Mouse (Mus musculus): Measurements from ENCODE around the gene Mob4. TPM values are rescaled to one million over a fixed set of nuclear protein-coding genes. Genes with fewer than 3 reads are reported as not detected.
A peak's percentile ranks its signal among the peaks of the same experiment; 100 is the strongest.

The Mob4 gene
- polyA plus RNA-seq, 1 experiment from 2014 or later: 121 TPM

- no peak overlapping the region for H3K27ac ChIP-seq (replicated peaks in 1 of 2; ENCODE audit: control insufficient read depth in 1 of 2, insufficient read depth in 1 of 2, low read depth in 2 of 2, low read length in 2 of 2)
- H3K36me3 ChIP-seq (ENCODE audit: control insufficient read depth, insufficient read depth, low read length): peaks cover 6% of the 10 kb centered on the region; the same call in 1 of the 2 replicates
- no peaks in the 10 kb centered on the region for H3K9me3 ChIP-seq (ENCODE audit: control insufficient read depth, low read length)
- WGBS: 53% methylated on average over 4 of the region's 4 CpGs
- H3K4me1 ChIP-seq (ENCODE audit: control insufficient read depth in 2 of 2, insufficient read depth in 2 of 2, low read length in 2 of 2): peaks cover 0 to 15% of the 10 kb centered on the region in 2 experiments; a peak in 2 of 4 replicates
- peak overlapping the region; percentile 99 for H3K9ac ChIP-seq (ENCODE audit: low read length)
- no peak for ATAC-seq (ENCODE audit: insufficient number of reproducible peaks, insufficient read depth, low FRiP score, low read depth)
- peak overlapping the region; percentile 15 to 96; a peak in 3 of 4 replicates for H3K4me3 ChIP-seq (ENCODE audit: control insufficient read depth in 1 of 2, insufficient read depth in 1 of 2, low read depth in 1 of 2, low read length in 2 of 2)
- peak overlapping the region; percentile 78 for H3K4me2 ChIP-seq (ENCODE audit: low read length)
- H3K27me3 ChIP-seq (ENCODE audit: control insufficient read depth, insufficient read depth, low read length): no peaks in the 10 kb centered on the region
Observed at GRCm38 (mm10) chr1:55132308-55132707, 1.3 kb downstream of the Mob4 start.

- H3K36me3 ChIP-seq (ENCODE audit: control insufficient read depth, insufficient read depth, low read length): peaks cover 14% of the 10 kb centered on the region
- peaks cover 0 to 15% of the 10 kb centered on the region in 2 experiments; a peak in 2 of 4 replicates for H3K4me1 ChIP-seq (ENCODE audit: control insufficient read depth in 2 of 2, insufficient read depth in 2 of 2, low read length in 2 of 2)
- H3K4me2 ChIP-seq (ENCODE audit: low read length): peak overlapping the region; percentile 78; the same call in 1 of the 2 replicates
- no peak overlapping the region for H3K4me3 ChIP-seq (ENCODE audit: control insufficient read depth in 1 of 2, insufficient read depth in 1 of 2, low read depth in 1 of 2, low read length in 2 of 2)
- no peak for ATAC-seq (ENCODE audit: insufficient number of reproducible peaks, insufficient read depth, low FRiP score, low read depth)
- no peak overlapping the region for H3K27ac ChIP-seq (replicated peaks in 1 of 2; ENCODE audit: control insufficient read depth in 1 of 2, insufficient read depth in 1 of 2, low read depth in 2 of 2, low read length in 2 of 2)
- H3K27me3 ChIP-seq (ENCODE audit: control insufficient read depth, insufficient read depth, low read length): no peaks in the 10 kb centered on the region
- WGBS: 50% methylated on average over 2 of the region's 2 CpGs
- no peaks in the 10 kb centered on the region for H3K9me3 ChIP-seq (ENCODE audit: control insufficient read depth, low read length)
- no peak overlapping the region for H3K9ac ChIP-seq (ENCODE audit: low read length)
Observed at GRCm38 (mm10) chr1:55133173-55133572, 2.1 kb downstream of the Mob4 start.

- H3K36me3 ChIP-seq (ENCODE audit: control insufficient read depth, insufficient read depth, low read length): peaks cover 15% of the 10 kb centered on the region
- H3K9ac ChIP-seq (ENCODE audit: low read length): no peak overlapping the region
- no peak overlapping the region for H3K4me3 ChIP-seq (ENCODE audit: control insufficient read depth in 1 of 2, insufficient read depth in 1 of 2, low read depth in 1 of 2, low read length in 2 of 2)
- H3K27ac ChIP-seq (replicated peaks in 1 of 2; ENCODE audit: control insufficient read depth in 1 of 2, insufficient read depth in 1 of 2, low read depth in 2 of 2, low read length in 2 of 2): no peak overlapping the region
- H3K4me1 ChIP-seq (ENCODE audit: control insufficient read depth in 2 of 2, insufficient read depth in 2 of 2, low read length in 2 of 2): peaks cover 0 to 15% of the 10 kb centered on the region in 2 experiments; a peak in 2 of 4 replicates
- H3K27me3 ChIP-seq (ENCODE audit: control insufficient read depth, insufficient read depth, low read length): no peaks in the 10 kb centered on the region
- H3K9me3 ChIP-seq (ENCODE audit: control insufficient read depth, low read length): no peaks in the 10 kb centered on the region
- H3K4me2 ChIP-seq (ENCODE audit: low read length): no peak overlapping the region
- WGBS: 92% methylated on average over 3 of the region's 3 CpGs
- ATAC-seq (ENCODE audit: insufficient number of reproducible peaks, insufficient read depth, low FRiP score, low read depth): no peak
Observed at GRCm38 (mm10) chr1:55134301-55134700, 3.3 kb downstream of the Mob4 start.

- no peak for ATAC-seq (ENCODE audit: insufficient number of reproducible peaks, insufficient read depth, low FRiP score, low read depth)
Observed at GRCm38 (mm10) chr1:55135846-55136245, 4.8 kb downstream of the Mob4 start.

GRCm38 (mm10) chr1:55144338-55144737 lies 13.3 kb downstream of the Mob4 start:
- 98% methylated on average over 4 of the region's 4 CpGs for WGBS
- Histone ChIP-seq H3K9me3 (ENCODE audit: control insufficient read depth, low read length) (no peaks in the 10 kb centered on the region), H3K4me3 (ENCODE audit: control insufficient read depth in 1 of 2, insufficient read depth in 1 of 2, low read depth in 1 of 2, low read length in 2 of 2) (no peak overlapping the region)

More at GRCm38 (mm10) chr1:55135846-55136245, 4.8 kb downstream of the Mob4 start:
- Histone ChIP-seq H3K27ac (replicated peaks in 1 of 2; ENCODE audit: control insufficient read depth in 1 of 2, insufficient read depth in 1 of 2, low read depth in 2 of 2, low read length in 2 of 2) (no peak overlapping the region), H3K27me3 (ENCODE audit: control insufficient read depth, insufficient read depth, low read length) (no peaks in the 10 kb centered on the region), H3K4me1 (ENCODE audit: control insufficient read depth in 2 of 2, insufficient read depth in 2 of 2, low read length in 2 of 2) (peaks cover 0 to 15% of the 10 kb centered on the region in 2 experiments; a peak in 2 of 4 replicates), H3K36me3 (ENCODE audit: control insufficient read depth, insufficient read depth, low read length) (peaks cover 27% of the 10 kb centered on the region), H3K4me2 (ENCODE audit: low read length) (no peak overlapping the region), H3K4me3 (ENCODE audit: control insufficient read depth in 1 of 2, insufficient read depth in 1 of 2, low read depth in 1 of 2, low read length in 2 of 2) (no peak overlapping the region), H3K9me3 (ENCODE audit: control insufficient read depth, low read length) (no peaks in the 10 kb centered on the region), H3K9ac (ENCODE audit: low read length) (no peak overlapping the region)
- WGBS: 98% methylated on average over 1 of the region's 1 CpGs

GRCm38 (mm10) chr1:55145556-55145955 lies 14.5 kb downstream of the Mob4 start:
- H3K4me2 ChIP-seq (ENCODE audit: low read length): no peak overlapping the region
- H3K9me3 ChIP-seq (ENCODE audit: control insufficient read depth, low read length): no peaks in the 10 kb centered on the region
- H3K36me3 ChIP-seq (ENCODE audit: control insufficient read depth, insufficient read depth, low read length): peaks cover 63% of the 10 kb centered on the region
- H3K27ac ChIP-seq (replicated peaks in 1 of 2; ENCODE audit: control insufficient read depth in 1 of 2, insufficient read depth in 1 of 2, low read depth in 2 of 2, low read length in 2 of 2): no peak overlapping the region
- H3K4me1 ChIP-seq (ENCODE audit: control insufficient read depth in 2 of 2, insufficient read depth in 2 of 2, low read length in 2 of 2): no peaks in the 10 kb centered on the region
- no peak overlapping the region for H3K9ac ChIP-seq (ENCODE audit: low read length)
- H3K4me3 ChIP-seq (ENCODE audit: control insufficient read depth in 1 of 2, insufficient read depth in 1 of 2, low read depth in 1 of 2, low read length in 2 of 2): no peak overlapping the region
- no peak for ATAC-seq (ENCODE audit: insufficient number of reproducible peaks, insufficient read depth, low FRiP score, low read depth)
- no peaks in the 10 kb centered on the region for H3K27me3 ChIP-seq (ENCODE audit: control insufficient read depth, insufficient read depth, low read length)
- 83% methylated on average over 7 of the region's 7 CpGs for WGBS

More at GRCm38 (mm10) chr1:55144338-55144737, 13.3 kb downstream of the Mob4 start:
- H3K36me3 ChIP-seq (ENCODE audit: control insufficient read depth, insufficient read depth, low read length): peaks cover 60% of the 10 kb centered on the region
- no peak overlapping the region for H3K9ac ChIP-seq (ENCODE audit: low read length)
- H3K4me1 ChIP-seq (ENCODE audit: control insufficient read depth in 2 of 2, insufficient read depth in 2 of 2, low read length in 2 of 2): no peaks in the 10 kb centered on the region
- no peak overlapping the region for H3K27ac ChIP-seq (replicated peaks in 1 of 2; ENCODE audit: control insufficient read depth in 1 of 2, insufficient read depth in 1 of 2, low read depth in 2 of 2, low read length in 2 of 2)
- no peaks in the 10 kb centered on the region for H3K27me3 ChIP-seq (ENCODE audit: control insufficient read depth, insufficient read depth, low read length)
- no peak overlapping the region for H3K4me2 ChIP-seq (ENCODE audit: low read length)
- ATAC-seq (ENCODE audit: insufficient number of reproducible peaks, insufficient read depth, low FRiP score, low read depth): no peak

GRCm38 (mm10) chr1:55157329-55157728 lies 26.3 kb downstream of the Mob4 start:
- H3K4me3 ChIP-seq (ENCODE audit: control insufficient read depth in 1 of 2, insufficient read depth in 1 of 2, low read depth in 1 of 2, low read length in 2 of 2): no peak overlapping the region
- H3K4me2 ChIP-seq (ENCODE audit: low read length): no peak overlapping the region
- H3K27ac ChIP-seq (replicated peaks in 1 of 2; ENCODE audit: control insufficient read depth in 1 of 2, insufficient read depth in 1 of 2, low read depth in 2 of 2, low read length in 2 of 2): no peak overlapping the region
- no peaks in the 10 kb centered on the region for H3K9me3 ChIP-seq (ENCODE audit: control insufficient read depth, low read length)
- H3K9ac ChIP-seq (ENCODE audit: low read length): no peak overlapping the region
- WGBS: 94% methylated on average over 4 of the region's 4 CpGs
- ATAC-seq (ENCODE audit: insufficient number of reproducible peaks, insufficient read depth, low FRiP score, low read depth): no peak
- H3K4me1 ChIP-seq (ENCODE audit: control insufficient read depth in 2 of 2, insufficient read depth in 2 of 2, low read length in 2 of 2): no peaks in the 10 kb centered on the region
- H3K27me3 ChIP-seq (ENCODE audit: control insufficient read depth, insufficient read depth, low read length): no peaks in the 10 kb centered on the region
- peaks cover 62% of the 10 kb centered on the region for H3K36me3 ChIP-seq (ENCODE audit: control insufficient read depth, insufficient read depth, low read length)

GRCm38 (mm10) chr1:55158211-55158610 lies 27.2 kb downstream of the Mob4 start:
- H3K36me3 ChIP-seq (ENCODE audit: control insufficient read depth, insufficient read depth, low read length): peaks cover 53% of the 10 kb centered on the region
- no peaks in the 10 kb centered on the region for H3K4me1 ChIP-seq (ENCODE audit: control insufficient read depth in 2 of 2, insufficient read depth in 2 of 2, low read length in 2 of 2)
- no peak overlapping the region for H3K9ac ChIP-seq (ENCODE audit: low read length)
- no peak for ATAC-seq (ENCODE audit: insufficient number of reproducible peaks, insufficient read depth, low FRiP score, low read depth)
- 88% methylated on average over 3 of the region's 3 CpGs for WGBS
- no peak overlapping the region for H3K4me3 ChIP-seq (ENCODE audit: control insufficient read depth in 1 of 2, insufficient read depth in 1 of 2, low read depth in 1 of 2, low read length in 2 of 2)
- no peak overlapping the region for H3K4me2 ChIP-seq (ENCODE audit: low read length)
- H3K9me3 ChIP-seq (ENCODE audit: control insufficient read depth, low read length): no peaks in the 10 kb centered on the region
- H3K27ac ChIP-seq (replicated peaks in 1 of 2; ENCODE audit: control insufficient read depth in 1 of 2, insufficient read depth in 1 of 2, low read depth in 2 of 2, low read length in 2 of 2): no peak overlapping the region
- H3K27me3 ChIP-seq (ENCODE audit: control insufficient read depth, insufficient read depth, low read length): no peaks in the 10 kb centered on the region

Data from heart, embryonic 14.5 days (tissue).